Mouse (Mus musculus) embryonic facial prominence, embryonic 11.5 days (tissue): Measurements from ENCODE around the gene Mis18a. TPM values are rescaled to one million over a fixed set of nuclear protein-coding genes. Genes with fewer than 3 reads are reported as not detected.

ENCODE experiments used
- ATAC-seq: fragments of 200-750 bp; cut with Nextera tagmentation; replicated peaks from 2 replicates; pipeline ENCODE4 v1.8.0; 2017; ENCODE audit warnings: low read depth; ENCODE audit not compliant: insufficient number of reproducible peaks, low FRiP score, low TSS enrichment
- DNase-seq: peaks from one replicate; pipeline ENCODE4 v3.0.0-alpha.2; 2015; ENCODE audit warnings: low spot score
- H3K27ac ChIP-seq: fragments of 300-500 bp; sonication (generic); replicated peaks from 2 replicates; pipeline ENCODE4 v1.5.1; 2014; ENCODE audit warnings: mild to moderate bottlenecking, low read depth, low read length, control low read depth
- H3K27me3 ChIP-seq: fragments of 300-500 bp; sonication (generic); 2 replicates; pipeline ENCODE4 v1.6.1; 2014; ENCODE audit warnings: mild to moderate bottlenecking, low read length, moderate library complexity, mixed read lengths; ENCODE audit not compliant: control insufficient read depth, insufficient read depth
- H3K36me3 ChIP-seq: fragments of 300-500 bp; sonication (generic); replicated peaks from 2 replicates; pipeline ENCODE4 v1.6.1; 2014; ENCODE audit warnings: low read depth, mild to moderate bottlenecking, low read length, moderate library complexity, mixed read lengths; ENCODE audit not compliant: control insufficient read depth, insufficient read depth
- H3K4me1 ChIP-seq: fragments of 300-500 bp; sonication (generic); 2 replicates; pipeline ENCODE4 v1.6.1; 2014; ENCODE audit warnings: low read length, mixed read lengths; ENCODE audit not compliant: control insufficient read depth, insufficient read depth
- H3K4me2 ChIP-seq: fragments of 300-500 bp; sonication (generic); 2 replicates; pipeline ENCODE4 v1.6.1; 2014; ENCODE audit warnings: low read depth, mild to moderate bottlenecking, control low read depth, low read length, moderate library complexity
- H3K4me3 ChIP-seq: fragments of 300-500 bp; sonication (generic); 2 replicates; pipeline ENCODE4 v1.5.1; 2014; ENCODE audit warnings: low read depth, low read length, control low read depth
- H3K9ac ChIP-seq: fragments of 300-500 bp; sonication (generic); replicated peaks from 2 replicates; pipeline ENCODE4 v1.6.1; 2014; ENCODE audit warnings: mild to moderate bottlenecking, control low read depth, low read length
- H3K9me3 ChIP-seq: fragments of 300-500 bp; sonication (generic); replicated peaks from 2 replicates; pipeline ENCODE4 v1.6.1; 2016; ENCODE audit warnings: mild to moderate bottlenecking, low read length, inconsistent platforms, mixed read lengths; ENCODE audit not compliant: control insufficient read depth
- WGBS: fragments of 180-500 bp; shearing (Covaris S2); extraction: QIAGEN DNeasy Blood & Tissue Kit; methylation state at CpG from one replicate; pipeline ENCODE4 v1.1.7; 2014; 5-methylcytosine and 5-hydroxymethylcytosine counted together
- polyA plus RNA-seq: library from polyadenylated mRNA; unstranded; fragments of >200 nt; fragmentation: Nextera tagmentation; extraction: Ambion mirVana; gene quantifications from 2 replicates; pipeline ENCODE4 v1.2.1, GENCODE M21; 2014

Gene Mis18a
- polyA plus RNA-seq, 1 experiment from 2014 or later, result 105 TPM

GRCm38 (mm10) chr16:90684092-90684491 lies 43.1 kb downstream of the Mis18a start:
- whole genome bisulfite sequencing, result 60% methylated on average over 5 of the region's 5 CpGs
- ATAC-seq (no peak; the same call in 1 of the 2 replicates), DNase-seq (no peak)
- Histone ChIP-seq H3K4me1 (no peaks in the 10 kb centered on the region; the same call in 1 of the 2 replicates), H3K36me3 (no peaks in the 10 kb centered on the region), H3K9ac (no peak overlapping the region), H3K4me3 (no peak overlapping the region), H3K27me3 (no peaks in the 10 kb centered on the region), H3K4me2 (no peak overlapping the region), H3K27ac (no peak overlapping the region), H3K9me3 (no peaks in the 10 kb centered on the region)

- Histone ChIP-seq H3K27ac (no peak overlapping the region), H3K36me3 (no peaks in the 10 kb centered on the region), H3K9me3 (no peaks in the 10 kb centered on the region), H3K4me2 (no peak overlapping the region), H3K27me3 (no peaks in the 10 kb centered on the region), H3K9ac (no peak overlapping the region), H3K4me1 (no peaks in the 10 kb centered on the region), H3K4me3 (no peak overlapping the region)
- ATAC-seq (no peak), DNase-seq (no peak)
- WGBS, result 86% methylated on average over 16 of the region's 16 CpGs
These were observed 47.2 kb downstream of the Mis18a start for GRCm38 (mm10) chr16:90679984-90680383.

- H3K4me3 ChIP-seq, result no peak overlapping the region
- WGBS, result 88% methylated on average over 3 of the region's 3 CpGs
- H3K9ac ChIP-seq, result no peak overlapping the region
- DNase-seq, result no peak
- no peak for ATAC-seq
- no peak overlapping the region for H3K27ac ChIP-seq
- no peaks in the 10 kb centered on the region for H3K9me3 ChIP-seq
- H3K4me1 ChIP-seq, result no peaks in the 10 kb centered on the region
- H3K27me3 ChIP-seq, result no peaks in the 10 kb centered on the region
- no peak overlapping the region for H3K4me2 ChIP-seq
- no peaks in the 10 kb centered on the region for H3K36me3 ChIP-seq
These were observed 48.4 kb downstream of the Mis18a start for GRCm38 (mm10) chr16:90678820-90679219.

- Histone ChIP-seq H3K4me1 (no peaks in the 10 kb centered on the region), H3K4me3 (no peak overlapping the region), H3K9ac (no peak overlapping the region), H3K27ac (no peak overlapping the region), H3K4me2 (no peak overlapping the region), H3K36me3 (no peaks in the 10 kb centered on the region), H3K9me3 (no peaks in the 10 kb centered on the region), H3K27me3 (no peaks in the 10 kb centered on the region)
- DNase-seq (no peak), ATAC-seq (no peak)
- WGBS, result 78% methylated on average over 20 of the region's 20 CpGs
These were observed 50.2 kb downstream of the Mis18a start for GRCm38 (mm10) chr16:90676920-90677574.

- Histone ChIP-seq H3K4me3 (no peak overlapping the region), H3K9ac (no peak overlapping the region), H3K4me2 (no peak overlapping the region), H3K27ac (no peak overlapping the region), H3K27me3 (no peaks in the 10 kb centered on the region), H3K4me1 (no peaks in the 10 kb centered on the region), H3K36me3 (no peaks in the 10 kb centered on the region), H3K9me3 (no peaks in the 10 kb centered on the region)
- WGBS, result 92% methylated on average over 6 of the region's 6 CpGs
- no peak for ATAC-seq
- DNase-seq, result no peak
These were observed 52.6 kb downstream of the Mis18a start for GRCm38 (mm10) chr16:90674651-90675050.

- no peaks in the 10 kb centered on the region for H3K36me3 ChIP-seq
- no peaks in the 10 kb centered on the region for H3K4me1 ChIP-seq
- H3K27me3 ChIP-seq, result no peaks in the 10 kb centered on the region
- DNase-seq (no peak), ATAC-seq (no peak)
- no peak overlapping the region for H3K27ac ChIP-seq
- no peaks in the 10 kb centered on the region for H3K9me3 ChIP-seq
- no peak overlapping the region for H3K4me3 ChIP-seq
- H3K9ac ChIP-seq, result no peak overlapping the region
- WGBS, result 89% methylated on average over 21 of the region's 21 CpGs
- H3K4me2 ChIP-seq, result no peak overlapping the region
These were observed 53.5 kb downstream of the Mis18a start for GRCm38 (mm10) chr16:90673507-90674354.

Other genes starting within 250 kb of the Mis18a start
- gene Mrap, start 10.8 kb upstream of the Mis18a start, polyA plus RNA-seq, result 0.21 TPM in 2 replicates
- 13.1 and 15.4 TPM in 2 replicates for gene Urb1, start 83.0 kb upstream of the Mis18a start, polyA plus RNA-seq
- 0.52 and 1.1 TPM in 2 replicates for gene Eva1c, start 99.3 kb upstream of the Mis18a start, polyA plus RNA-seq
- gene Cfap298, start 207.7 kb upstream of the Mis18a start, polyA plus RNA-seq, result 46.8 and 49.7 TPM in 2 replicates